Mouse (Mus musculus): ENCODE measurements at regions not wholly inside any gene's neighbourhood (a gene's known extent, or its start where the extent isn't known, plus 50 kb on each side); places are given as distances from the start of the nearest gene placed in this dataset.
"Not testable (repeated sequence)": the region's sequence is repeated elsewhere in the genome, so short reads cannot be mapped to it uniquely, and the experiment has no call there.

- no peak overlapping the region for H3K27ac ChIP-seq
- H3K9me3 ChIP-seq: no peaks in the 10 kb centered on the region
- H3K4me2 ChIP-seq: no peak overlapping the region
- ATAC-seq (replicated peaks): no peak
- no peaks in the 10 kb centered on the region for H3K4me1 ChIP-seq
- WGBS: 82% methylated on average over 8 of the region's 8 CpGs
- no peaks in the 10 kb centered on the region for H3K36me3 ChIP-seq (replicated peaks)
- no peak overlapping the region for H3K9ac ChIP-seq
- no peaks in the 10 kb centered on the region for H3K27me3 ChIP-seq (replicated peaks)
- H3K4me3 ChIP-seq: no peak overlapping the region
These were observed 129.8 kb upstream of the Adcy2 start for GRCm38 (mm10) chr13:69129056-69129620.

- H3K9ac ChIP-seq: no peak overlapping the region
- no peak overlapping the region for H3K4me2 ChIP-seq
- no peaks in the 10 kb centered on the region for H3K4me1 ChIP-seq
- ATAC-seq (replicated peaks): 0 out of 2 replicates have a peak, but pooled peaks have one; percentile 20
- H3K9me3 ChIP-seq: no peaks in the 10 kb centered on the region
- WGBS: 68% methylated on average over 3 of the region's 3 CpGs
- no peaks in the 10 kb centered on the region for H3K36me3 ChIP-seq (replicated peaks)
- H3K4me3 ChIP-seq: no peak overlapping the region
- no peaks in the 10 kb centered on the region for H3K27me3 ChIP-seq (replicated peaks)
- no peak overlapping the region for H3K27ac ChIP-seq
These were observed 128.2 kb upstream of the Adcy2 start for GRCm38 (mm10) chr13:69127522-69127921.

DNA sequence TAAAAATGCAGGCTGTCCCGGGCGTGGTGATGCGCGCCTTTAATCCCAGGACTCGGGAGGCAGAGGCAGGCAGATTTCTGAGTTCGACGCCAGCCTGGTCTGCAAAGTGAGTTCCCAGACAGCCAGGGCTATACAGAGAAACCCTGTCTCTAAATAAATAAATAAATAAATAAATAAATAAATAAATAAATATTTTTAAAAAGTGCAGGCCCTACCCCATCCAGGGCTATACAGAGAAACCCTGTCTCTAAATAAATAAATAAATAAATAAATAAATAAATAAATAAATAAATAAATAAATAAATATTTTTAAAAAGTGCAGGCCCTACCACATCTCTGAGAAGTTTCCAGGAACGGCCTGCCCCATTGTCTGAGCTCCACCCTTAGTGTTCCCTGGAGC lies 119.4 kb upstream of the Adcy2 start:
- not testable (repeated sequence) for H3K4me2 ChIP-seq; H3K9me3 ChIP-seq; H3K27ac ChIP-seq; H3K36me3 ChIP-seq (replicated peaks); H3K9ac ChIP-seq; H3K4me3 ChIP-seq; H3K27me3 ChIP-seq (replicated peaks); H3K4me1 ChIP-seq
- WGBS: 94% methylated on average over 8 of the region's 8 CpGs
- peak; percentile 52; the same call in 1 of the 2 replicates for ATAC-seq (replicated peaks)

DNA sequence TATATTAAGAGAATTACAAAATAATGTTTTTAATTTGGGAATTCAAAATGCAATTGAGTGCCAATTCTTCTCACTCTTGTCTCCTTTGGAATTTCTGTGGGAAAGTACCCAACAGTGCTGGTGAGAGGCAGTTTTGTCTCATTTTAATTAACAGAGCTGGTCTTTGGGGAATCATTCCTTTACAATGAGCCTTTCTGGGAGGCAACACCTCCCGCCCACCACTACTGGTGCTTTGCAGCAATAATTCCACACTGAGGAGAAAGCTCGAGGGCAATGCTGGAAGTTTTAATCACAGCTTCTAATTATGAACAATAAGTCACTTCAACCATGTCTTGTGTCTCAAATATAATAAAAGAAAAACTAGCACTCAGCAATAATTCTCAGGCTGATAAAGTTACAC lies 109.8 kb upstream of the Adcy2 start:
- Histone ChIP-seq H3K4me3 (no peak overlapping the region), H3K27me3 (replicated peaks) (no peaks in the 10 kb centered on the region), H3K9ac (no peak overlapping the region), H3K36me3 (replicated peaks) (no peaks in the 10 kb centered on the region), H3K27ac (no peak overlapping the region), H3K9me3 (no peaks in the 10 kb centered on the region), H3K4me2 (no peak overlapping the region), H3K4me1 (no peaks in the 10 kb centered on the region)
- 57% methylated on average over 2 of the region's 2 CpGs for WGBS
- ATAC-seq (replicated peaks): no peak

DNA sequence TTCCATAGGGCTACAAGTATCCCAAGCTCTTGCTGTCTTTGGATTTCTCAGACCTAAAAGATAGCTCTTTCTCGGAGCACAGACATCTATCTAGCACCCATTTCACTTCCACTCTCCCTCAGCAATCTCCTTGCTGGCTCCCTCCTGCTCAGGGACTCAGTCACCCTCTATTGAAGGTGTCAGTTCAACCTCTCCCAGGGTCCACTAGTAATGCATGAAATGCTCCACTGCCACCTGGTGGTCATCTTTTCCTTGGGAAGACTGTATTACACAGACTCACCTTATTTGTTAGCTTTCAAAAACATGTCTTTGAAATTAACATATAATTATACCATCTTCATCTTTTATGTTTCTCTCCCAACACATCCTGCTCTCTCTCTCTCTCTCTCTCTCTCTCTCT lies 87.3 kb upstream of the Adcy2 start:
- no peaks in the 10 kb centered on the region for H3K9me3 ChIP-seq
- 45% methylated on average over 1 of the region's 1 CpGs for whole genome bisulfite sequencing
- peak; percentile 88 for ATAC-seq (replicated peaks)
- no peak overlapping the region for H3K4me2 ChIP-seq
- H3K4me3 ChIP-seq: no peak overlapping the region
- H3K4me1 ChIP-seq: no peaks in the 10 kb centered on the region
- no peak overlapping the region for H3K27ac ChIP-seq
- H3K9ac ChIP-seq: no peak overlapping the region
- no peaks in the 10 kb centered on the region for H3K27me3 ChIP-seq (replicated peaks)
- no peaks in the 10 kb centered on the region for H3K36me3 ChIP-seq (replicated peaks)

DNA sequence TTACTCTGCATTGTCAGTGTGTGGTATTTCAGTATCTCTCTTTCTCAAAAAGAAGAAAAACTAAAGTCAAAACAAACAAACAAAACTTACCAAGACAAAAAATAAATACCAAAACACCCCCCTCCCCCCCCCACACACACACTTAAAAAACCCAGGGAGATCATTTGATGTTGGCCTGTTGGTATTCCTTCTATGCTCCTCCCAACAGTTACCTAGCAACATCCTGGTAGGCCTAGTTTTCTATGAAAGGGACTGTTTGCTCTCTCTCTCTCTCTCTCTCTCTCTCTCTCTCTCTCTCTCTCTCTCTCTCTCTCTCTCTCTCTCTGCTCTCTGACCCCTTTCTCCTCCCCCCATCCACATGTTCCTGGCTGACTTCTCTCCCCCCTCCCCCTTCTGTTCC lies 71.0 kb upstream of the Adcy2 start:
- H3K27me3 ChIP-seq (replicated peaks): no peaks in the 10 kb centered on the region

GRCm38 (mm10) chr13:69069817-69070216 lies 70.5 kb upstream of the Adcy2 start:
- H3K27ac ChIP-seq: no peak overlapping the region

More for the DNA sequence above, 71.0 kb upstream of the Adcy2 start:
- no peak overlapping the region for H3K4me2 ChIP-seq
- H3K4me1 ChIP-seq: no peaks in the 10 kb centered on the region
- H3K9me3 ChIP-seq: no peaks in the 10 kb centered on the region
- no peak overlapping the region for H3K27ac ChIP-seq
- ATAC-seq (replicated peaks): no peak
- H3K36me3 ChIP-seq (replicated peaks): no peaks in the 10 kb centered on the region
- no peak overlapping the region for H3K9ac ChIP-seq
- H3K4me3 ChIP-seq: no peak overlapping the region

GRCm38 (mm10) chr13:69066636-69067035 lies 67.3 kb upstream of the Adcy2 start:
- Histone ChIP-seq H3K4me1 (no peaks in the 10 kb centered on the region), H3K4me3 (no peak overlapping the region), H3K9ac (no peak overlapping the region), H3K4me2 (no peak overlapping the region), H3K27me3 (replicated peaks) (no peaks in the 10 kb centered on the region), H3K27ac (no peak overlapping the region), H3K9me3 (no peaks in the 10 kb centered on the region), H3K36me3 (replicated peaks) (no peaks in the 10 kb centered on the region)
- WGBS: 91% methylated on average over 2 of the region's 2 CpGs
- ATAC-seq (replicated peaks): no peak

More at GRCm38 (mm10) chr13:69069817-69070216, 70.5 kb upstream of the Adcy2 start:
- 88% methylated on average over 3 of the region's 3 CpGs for WGBS
- H3K9me3 ChIP-seq: no peaks in the 10 kb centered on the region
- no peak overlapping the region for H3K9ac ChIP-seq
- no peaks in the 10 kb centered on the region for H3K4me1 ChIP-seq
- H3K27me3 ChIP-seq (replicated peaks): no peaks in the 10 kb centered on the region
- H3K4me2 ChIP-seq: no peak overlapping the region
- H3K36me3 ChIP-seq (replicated peaks): no peaks in the 10 kb centered on the region
- H3K4me3 ChIP-seq: no peak overlapping the region
- ATAC-seq (replicated peaks): no peak

DNA sequence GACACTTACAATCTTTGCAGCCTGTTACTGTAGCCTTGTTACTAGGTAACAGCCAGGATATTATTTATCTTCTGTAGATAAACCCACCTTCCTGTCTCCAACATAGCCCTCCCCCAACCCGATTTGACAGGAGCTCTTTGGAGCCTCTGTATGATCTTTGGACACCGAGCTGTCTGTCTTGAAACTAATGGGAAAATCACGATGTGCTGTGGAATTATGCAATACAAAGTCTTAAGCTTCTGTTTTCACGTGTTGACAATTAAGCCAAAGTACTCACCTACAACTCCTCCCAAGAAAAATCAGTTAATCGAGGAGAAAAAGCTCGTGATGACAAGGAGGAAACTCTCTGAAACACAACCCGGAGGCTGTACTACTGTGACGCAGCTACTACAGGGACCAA lies 65.9 kb upstream of the Adcy2 start:
- no peaks in the 10 kb centered on the region for H3K4me1 ChIP-seq
- no peaks in the 10 kb centered on the region for H3K27me3 ChIP-seq (replicated peaks)
- no peak overlapping the region for H3K9ac ChIP-seq
- H3K4me3 ChIP-seq: no peak overlapping the region
- no peak overlapping the region for H3K27ac ChIP-seq
- no peaks in the 10 kb centered on the region for H3K36me3 ChIP-seq (replicated peaks)
- H3K9me3 ChIP-seq: no peaks in the 10 kb centered on the region
- no peak for ATAC-seq (replicated peaks)
- WGBS: 82% methylated on average over 8 of the region's 8 CpGs
- no peak overlapping the region for H3K4me2 ChIP-seq

- Histone ChIP-seq H3K9ac (no peak overlapping the region), H3K27ac (no peak overlapping the region), H3K4me1 (no peaks in the 10 kb centered on the region), H3K36me3 (replicated peaks) (no peaks in the 10 kb centered on the region), H3K4me3 (no peak overlapping the region), H3K4me2 (no peak overlapping the region), H3K9me3 (no peaks in the 10 kb centered on the region), H3K27me3 (replicated peaks) (no peaks in the 10 kb centered on the region)
- no peak for ATAC-seq (replicated peaks)
- 65% methylated on average over 3 of the region's 3 CpGs for WGBS
These were observed 63.4 kb upstream of the Adcy2 start for GRCm38 (mm10) chr13:69062692-69063233.

DNA sequence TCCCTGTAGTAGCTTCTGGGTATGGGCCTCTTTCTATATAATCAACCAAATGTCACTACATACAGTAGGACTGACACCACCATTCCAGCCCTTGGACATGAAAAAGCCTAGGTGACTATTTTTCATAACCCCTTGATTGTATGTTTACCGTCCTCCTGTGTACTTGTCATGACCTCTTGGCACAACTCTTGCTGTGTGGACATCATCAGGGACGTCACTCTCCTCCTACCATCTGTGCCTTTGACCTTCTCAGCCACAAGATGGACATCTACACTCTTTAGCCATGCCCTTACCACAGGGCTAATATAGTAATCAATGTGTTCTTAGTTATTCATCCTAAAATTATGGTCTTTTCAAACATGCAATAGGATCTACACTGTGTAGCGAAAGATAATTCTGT lies 62.1 kb upstream of the Adcy2 start:
- no peaks in the 10 kb centered on the region for H3K9me3 ChIP-seq
- 87% methylated on average over 3 of the region's 3 CpGs for whole genome bisulfite sequencing
- no peak overlapping the region for H3K4me2 ChIP-seq
- no peaks in the 10 kb centered on the region for H3K36me3 ChIP-seq (replicated peaks)
- no peak for ATAC-seq (replicated peaks)
- no peak overlapping the region for H3K27ac ChIP-seq
- no peak overlapping the region for H3K4me3 ChIP-seq
- H3K9ac ChIP-seq: no peak overlapping the region
- no peaks in the 10 kb centered on the region for H3K27me3 ChIP-seq (replicated peaks)
- no peaks in the 10 kb centered on the region for H3K4me1 ChIP-seq

Measured in midbrain, embryonic 15.5 days (tissue).